Mouse (Mus musculus) limb, embryonic 13.5 days (tissue): Measurements from ENCODE around the gene Fscn1. TPM values are rescaled to one million over a fixed set of nuclear protein-coding genes. Genes with fewer than 3 reads are reported as not detected.

Experiments used
- ATAC-seq: fragments of 200-750 bp; cut with Nextera tagmentation; 2 replicates; pipeline ENCODE4 v1.8.0; 2017; ENCODE audit warnings: low read depth, moderate number of reproducible peaks, moderate TSS enrichment; ENCODE audit not compliant: low FRiP score
- H3K27ac ChIP-seq: fragments of 300-500 bp; sonication (generic); 2 replicates; pipeline ENCODE4 v1.5.1; 2015; ENCODE audit warnings: inconsistent platforms, mild to moderate bottlenecking, moderate library complexity
- H3K27me3 ChIP-seq: fragments of 300-500 bp; sonication (generic); 2 replicates; pipeline ENCODE4 v1.6.1; 2015; ENCODE audit warnings: mild to moderate bottlenecking, inconsistent platforms
- H3K36me3 ChIP-seq: fragments of 300-500 bp; sonication (generic); 2 replicates; pipeline ENCODE4 v1.6.1; 2015; ENCODE audit warnings: inconsistent platforms, mild to moderate bottlenecking, moderate library complexity
- H3K4me1 ChIP-seq: fragments of 300-500 bp; sonication (generic); 2 replicates; pipeline ENCODE4 v1.6.1; 2015; ENCODE audit warnings: inconsistent platforms
- H3K4me2 ChIP-seq: fragments of 300-500 bp; sonication (generic); replicated peaks from 2 replicates; pipeline ENCODE4 v1.6.1; 2015; ENCODE audit warnings: inconsistent platforms, mild to moderate bottlenecking, moderate library complexity
- H3K4me3 ChIP-seq: fragments of 300-500 bp; sonication (generic); 2 replicates; pipeline ENCODE4 v1.5.1; 2015; ENCODE audit warnings: moderate library complexity, mild to moderate bottlenecking, inconsistent platforms
- H3K9ac ChIP-seq: fragments of 300-500 bp; sonication (generic); 2 replicates; pipeline ENCODE4 v1.6.1; 2015; ENCODE audit warnings: mild to moderate bottlenecking, inconsistent platforms
- H3K9me3 ChIP-seq: fragments of 300-500 bp; sonication (generic); 2 replicates; pipeline ENCODE4 v1.6.1; 2016; ENCODE audit warnings: inconsistent platforms
- WGBS: fragments of 180-500 bp; shearing (Covaris S2); methylation state at CpG from one replicate; pipeline ENCODE4 v1.1.7; 2015; 5-methylcytosine and 5-hydroxymethylcytosine counted together
- polyA plus RNA-seq: library from polyadenylated mRNA; unstranded; fragments of >200 nt; fragmentation: Nextera tagmentation; extraction: Ambion mirVana; gene quantifications from 2 replicates; pipeline ENCODE4 v1.2.1, GENCODE M21; 2015

The Fscn1 gene
- polyA plus RNA-seq, 1 experiment from 2014 or later = 428 TPM

GRCm38 (mm10) chr5:142961398-142961880 lies 1.3 kb downstream of the Fscn1 start:
- 0% methylated on average over 15 of the region's 15 CpGs for WGBS
- Histone ChIP-seq H3K9me3 (no peaks in the 10 kb centered on the region), H3K4me3 (peak overlapping the region; percentile 100), H3K4me1 (peaks cover 43% of the 10 kb centered on the region), H3K27ac (peak overlapping the region; percentile 98), H3K27me3 (no peaks in the 10 kb centered on the region), H3K36me3 (peaks cover 23% of the 10 kb centered on the region), H3K4me2 (peak overlapping the region; percentile 98), H3K9ac (peak overlapping the region; percentile 99)
- ATAC-seq = peak; percentile 8; the same call in 1 of the 2 replicates

DNA sequence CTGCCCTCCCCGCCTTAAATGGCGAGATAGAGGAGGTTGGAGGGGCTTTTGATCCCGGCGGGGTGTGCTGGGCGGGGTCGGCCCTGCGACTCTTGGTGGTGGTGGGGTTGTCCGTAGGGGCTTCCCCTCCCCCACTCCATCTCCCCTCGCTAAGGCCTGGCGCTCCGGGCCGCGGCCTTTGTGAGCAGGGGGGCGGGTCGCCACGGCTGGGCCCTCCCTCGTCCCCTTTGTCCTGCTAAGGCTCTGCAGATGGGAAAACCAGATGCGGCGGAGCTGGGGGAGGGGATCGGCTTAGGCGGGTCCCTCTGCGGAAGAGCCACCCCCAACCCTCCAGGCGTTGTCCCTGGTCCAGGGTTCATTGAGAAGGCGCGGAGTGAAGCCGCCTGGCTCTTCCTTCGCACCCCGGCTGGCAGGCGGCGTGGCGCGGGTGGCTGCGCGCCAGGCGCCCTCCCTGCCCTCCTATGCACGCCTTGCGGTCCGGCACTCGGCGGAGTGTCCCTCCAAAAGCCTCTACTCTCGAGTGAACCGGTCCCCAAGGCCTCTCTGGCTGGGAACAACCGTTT lies 1.8 kb downstream of the Fscn1 start:
- peak overlapping the region; percentile 99 for H3K9ac ChIP-seq
- H3K36me3 ChIP-seq = peaks cover 27% of the 10 kb centered on the region
- H3K4me3 ChIP-seq = peak overlapping the region; percentile 100
- no peaks in the 10 kb centered on the region for H3K9me3 ChIP-seq
- H3K4me2 ChIP-seq = peak overlapping the region; percentile 98
- no peaks in the 10 kb centered on the region for H3K27me3 ChIP-seq
- H3K4me1 ChIP-seq = peaks cover 43% of the 10 kb centered on the region
- WGBS = 0% methylated on average over 43 of the region's 43 CpGs
- ATAC-seq = peak; percentile 58
- H3K27ac ChIP-seq = peak overlapping the region; percentile 98

- ATAC-seq = no peak
- Histone ChIP-seq H3K4me1 (peaks cover 46% of the 10 kb centered on the region), H3K27me3 (no peaks in the 10 kb centered on the region), H3K4me3 (peak overlapping the region; percentile 100), H3K9ac (peak overlapping the region; percentile 99), H3K4me2 (peak overlapping the region; percentile 98), H3K9me3 (no peaks in the 10 kb centered on the region), H3K36me3 (peaks cover 31% of the 10 kb centered on the region), H3K27ac (peak overlapping the region; percentile 98)
- WGBS = under 1% methylated on average over 11 of the region's 11 CpGs
Measured at GRCm38 (mm10) chr5:142962444-142962961, 2.4 kb downstream of the Fscn1 start.

DNA sequence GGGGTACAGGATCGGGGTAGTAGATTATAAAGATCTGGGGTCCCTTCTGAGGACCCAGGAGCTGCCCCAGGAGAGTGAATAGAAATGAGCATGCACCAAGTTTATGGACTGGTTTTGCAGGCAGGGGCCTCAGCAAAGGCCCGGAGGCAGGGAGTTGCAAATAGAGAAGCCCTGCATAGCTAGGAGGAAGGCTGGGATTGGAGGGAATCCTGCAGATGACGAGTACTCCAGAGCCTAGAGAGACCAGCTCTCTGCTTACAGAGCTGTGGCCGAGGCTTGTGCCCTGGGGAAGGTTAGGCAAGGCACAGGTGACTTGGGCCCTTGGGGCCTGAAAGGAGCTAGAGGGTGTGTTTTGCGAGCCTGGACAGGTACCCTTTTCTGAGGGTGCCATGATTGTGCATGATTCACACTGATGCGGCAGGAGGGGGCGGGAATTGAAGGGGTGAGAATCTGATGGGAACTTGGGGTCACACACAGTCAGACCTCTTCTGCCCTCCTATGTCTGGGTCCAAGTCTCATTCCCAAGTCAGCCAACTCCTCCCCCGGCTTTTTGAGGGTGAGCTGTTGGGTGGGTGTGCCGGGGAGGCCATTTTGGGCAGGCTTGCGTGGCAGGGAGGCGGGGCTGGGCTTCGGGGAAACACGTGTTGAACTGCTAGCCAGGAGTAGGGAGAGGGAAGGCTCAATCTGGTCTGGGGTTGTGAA lies 3.0 kb downstream of the Fscn1 start:
- H3K27ac ChIP-seq = peak overlapping the region; percentile 98
- H3K9ac ChIP-seq = peak overlapping the region; percentile 99
- peaks cover 37% of the 10 kb centered on the region for H3K36me3 ChIP-seq
- 0 out of 2 replicates have a peak, but pooled peaks have one; percentile 10 for ATAC-seq
- no peaks in the 10 kb centered on the region for H3K9me3 ChIP-seq
- 8% methylated on average over 13 of the region's 13 CpGs for WGBS
- peaks cover 46% of the 10 kb centered on the region for H3K4me1 ChIP-seq
- peak overlapping the region; percentile 100 for H3K4me3 ChIP-seq
- no peaks in the 10 kb centered on the region for H3K27me3 ChIP-seq
- peak overlapping the region; percentile 98 for H3K4me2 ChIP-seq

DNA sequence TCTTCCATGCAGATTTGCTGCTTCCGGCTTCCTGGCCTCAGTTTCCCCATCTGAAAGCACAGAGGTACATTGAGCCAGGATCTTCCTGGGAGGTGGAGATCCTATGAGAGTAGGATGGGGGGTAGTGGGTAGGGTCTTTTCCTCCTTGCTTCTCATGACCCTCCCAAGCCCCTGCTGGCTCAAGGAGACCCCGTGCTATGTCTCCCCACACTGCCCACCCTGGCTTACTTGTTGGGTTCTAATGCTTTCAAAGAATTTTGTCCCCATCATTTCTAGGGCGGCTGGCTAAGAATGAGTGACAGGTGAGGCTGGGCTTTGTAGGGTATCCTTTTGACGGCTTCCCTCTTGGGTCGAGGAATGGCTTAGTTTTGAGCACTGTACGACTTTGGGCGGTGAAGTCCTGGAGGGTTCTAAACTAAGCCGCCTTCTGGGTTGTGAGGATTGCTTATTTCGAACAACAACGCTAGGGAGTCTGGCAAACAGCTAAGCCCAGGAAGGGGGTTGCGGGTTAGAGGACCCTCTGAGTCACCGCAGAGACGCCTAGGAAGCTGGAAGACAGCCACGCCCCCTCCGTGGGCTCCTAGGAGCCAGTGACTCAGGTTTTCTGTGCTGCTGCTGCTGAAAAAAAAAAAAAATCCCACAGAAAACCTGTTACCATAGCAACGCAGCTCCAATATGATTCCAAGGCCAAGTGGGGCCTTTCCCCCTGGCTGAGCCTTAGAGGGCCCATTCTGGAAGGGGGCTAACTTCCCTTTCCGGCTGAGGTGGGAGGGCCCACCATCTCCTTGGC lies 3.8 kb downstream of the Fscn1 start:
- 50% methylated on average over 17 of the region's 17 CpGs for WGBS
- H3K27ac ChIP-seq = peak overlapping the region; percentile 98
- no peaks in the 10 kb centered on the region for H3K27me3 ChIP-seq
- H3K4me1 ChIP-seq = peaks cover 45% of the 10 kb centered on the region
- H3K36me3 ChIP-seq = peaks cover 45% of the 10 kb centered on the region
- ATAC-seq = no peak
- peak overlapping the region; percentile 98 for H3K4me2 ChIP-seq
- H3K4me3 ChIP-seq = peak overlapping the region; percentile 100
- peak overlapping the region; percentile 99 for H3K9ac ChIP-seq
- H3K9me3 ChIP-seq = no peaks in the 10 kb centered on the region

GRCm38 (mm10) chr5:142964650-142965049 lies 4.5 kb downstream of the Fscn1 start:
- H3K27me3 ChIP-seq = no peaks in the 10 kb centered on the region
- no peaks in the 10 kb centered on the region for H3K9me3 ChIP-seq
- no peak for ATAC-seq
- peak overlapping the region; percentile 99; the same call in 1 of the 2 replicates for H3K9ac ChIP-seq
- peaks cover 38% of the 10 kb centered on the region for H3K4me1 ChIP-seq
- 91% methylated on average over 6 of the region's 6 CpGs for WGBS
- H3K36me3 ChIP-seq = peaks cover 52% of the 10 kb centered on the region
- peak overlapping the region; percentile 100 for H3K4me3 ChIP-seq
- H3K4me2 ChIP-seq = peak overlapping the region; percentile 98
- peak overlapping the region; percentile 98; the same call in 1 of the 2 replicates for H3K27ac ChIP-seq

GRCm38 (mm10) chr5:142968411-142968810 lies 8.3 kb downstream of the Fscn1 start:
- Histone ChIP-seq H3K9me3 (no peaks in the 10 kb centered on the region), H3K9ac (no peak overlapping the region), H3K36me3 (peaks cover 90% of the 10 kb centered on the region), H3K27ac (no peak overlapping the region), H3K4me2 (no peak overlapping the region), H3K4me3 (no peak overlapping the region), H3K27me3 (no peaks in the 10 kb centered on the region), H3K4me1 (peaks cover 27% of the 10 kb centered on the region)
- no peak for ATAC-seq
- WGBS = 93% methylated on average over 14 of the region's 14 CpGs

GRCm38 (mm10) chr5:142973971-142974370 lies 13.8 kb downstream of the Fscn1 start:
- 42% methylated on average over 3 of the region's 3 CpGs for WGBS
- peaks cover 53% of the 10 kb centered on the region for H3K36me3 ChIP-seq
- no peak overlapping the region for H3K4me3 ChIP-seq
- no peak for ATAC-seq
- H3K27ac ChIP-seq = 0 out of 2 replicates have a peak overlapping the region, but pooled peaks have one; percentile 17
- no peaks in the 10 kb centered on the region for H3K27me3 ChIP-seq
- H3K9ac ChIP-seq = no peak overlapping the region
- H3K4me2 ChIP-seq = no peak overlapping the region
- peaks cover 15% of the 10 kb centered on the region for H3K4me1 ChIP-seq
- no peaks in the 10 kb centered on the region for H3K9me3 ChIP-seq

DNA sequence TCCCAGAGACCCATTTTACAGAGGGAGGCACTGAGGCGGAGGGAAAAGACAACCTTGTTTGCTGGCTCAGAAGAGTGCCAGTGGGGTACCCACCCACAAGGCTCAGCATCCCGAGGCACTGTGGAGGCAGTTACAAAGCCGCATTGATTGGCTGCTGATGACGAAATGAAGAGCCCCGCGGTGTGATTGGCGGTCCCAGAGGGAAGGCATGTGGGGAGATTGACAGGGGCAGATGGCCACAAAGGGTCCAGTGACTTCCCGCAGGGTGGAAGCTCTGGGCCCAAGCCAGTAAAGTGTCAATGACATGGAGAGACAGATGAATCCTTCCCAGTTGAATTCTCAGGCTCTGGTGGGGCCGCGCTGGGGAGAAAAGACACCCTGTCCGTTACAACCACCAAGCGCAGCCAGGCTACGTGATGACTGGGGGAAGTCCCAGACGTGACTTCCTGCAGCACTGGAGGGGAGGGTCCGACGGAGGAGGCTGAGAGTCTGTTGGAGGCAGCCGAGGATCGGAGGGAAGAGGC lies 14.5 kb downstream of the Fscn1 start:
- Histone ChIP-seq H3K4me1 (peaks cover 15% of the 10 kb centered on the region), H3K9ac (no peak overlapping the region), H3K36me3 (peaks cover 47% of the 10 kb centered on the region), H3K4me2 (peak overlapping the region; percentile 34; the same call in 1 of the 2 replicates), H3K27ac (peak overlapping the region; percentile 44; the same call in 1 of the 2 replicates), H3K27me3 (no peaks in the 10 kb centered on the region), H3K9me3 (no peaks in the 10 kb centered on the region), H3K4me3 (no peak overlapping the region)
- WGBS = 19% methylated on average over 18 of the region's 18 CpGs
- peak; percentile 75 for ATAC-seq

DNA sequence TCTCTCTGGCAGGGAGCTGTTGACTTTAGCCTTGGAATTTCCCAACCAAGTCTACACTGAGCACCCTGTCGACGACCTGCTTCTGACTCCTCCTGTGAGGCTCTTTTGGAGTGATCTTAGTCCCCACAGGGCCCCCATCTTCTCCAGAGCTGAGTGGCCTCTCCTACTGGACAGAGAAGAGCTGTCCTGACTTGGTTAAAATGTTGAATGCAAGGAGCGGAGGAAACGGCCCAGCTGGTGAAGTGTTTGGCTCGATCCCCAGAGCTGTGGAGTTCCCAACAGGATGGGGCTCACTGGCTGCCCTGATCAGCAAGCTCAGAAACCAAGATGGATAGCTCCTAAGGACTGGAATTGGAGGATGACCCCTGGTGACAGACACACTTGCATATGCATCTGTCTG lies 16.4 kb downstream of the Fscn1 start:
- Histone ChIP-seq H3K4me1 (peaks cover 15% of the 10 kb centered on the region), H3K9me3 (no peaks in the 10 kb centered on the region), H3K4me2 (no peak overlapping the region), H3K9ac (no peak overlapping the region), H3K4me3 (no peak overlapping the region), H3K27me3 (no peaks in the 10 kb centered on the region), H3K36me3 (peaks cover 28% of the 10 kb centered on the region), H3K27ac (no peak overlapping the region)
- 59% methylated on average over 5 of the region's 5 CpGs for WGBS
- no peak for ATAC-seq

DNA sequence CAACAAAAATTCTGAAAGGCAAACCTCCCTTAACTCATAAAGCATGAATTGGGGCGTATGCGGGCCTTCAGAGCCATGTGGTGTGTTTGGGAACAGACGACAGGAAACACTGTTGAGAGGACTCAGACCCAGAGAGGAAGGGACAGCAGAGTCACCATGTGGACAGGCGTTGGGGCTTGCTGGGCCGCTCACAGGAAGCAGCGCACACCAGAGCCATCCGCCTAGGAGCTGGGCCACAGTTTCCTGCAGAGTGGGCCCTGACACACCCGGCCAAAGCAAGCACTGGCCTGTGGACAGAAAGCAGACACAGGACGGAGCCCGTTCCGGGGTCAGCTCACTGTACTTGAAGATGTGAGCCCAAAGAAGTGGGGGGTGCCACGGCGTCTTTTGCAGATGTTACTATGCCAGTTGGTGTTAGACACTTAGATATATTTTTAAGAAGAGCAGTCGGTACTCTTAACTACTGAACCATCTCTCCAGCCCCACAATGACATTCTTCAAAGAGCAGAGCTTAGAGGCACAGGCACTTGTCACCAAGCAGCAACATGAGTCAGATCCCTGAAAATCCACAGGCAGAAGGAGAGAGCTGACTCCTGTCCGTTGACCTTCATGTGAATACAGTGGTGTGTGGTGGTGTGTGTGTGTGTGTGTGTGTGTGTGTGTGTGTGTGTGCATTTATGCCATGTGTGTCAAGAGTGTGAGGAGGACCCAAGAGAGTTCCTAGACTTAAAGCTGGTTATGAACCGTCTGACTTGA lies 22.1 kb downstream of the Fscn1 start:
- Histone ChIP-seq H3K36me3 (no peaks in the 10 kb centered on the region), H3K4me3 (no peak overlapping the region), H3K4me1 (no peaks in the 10 kb centered on the region), H3K4me2 (no peak overlapping the region), H3K27ac (no peak overlapping the region), H3K9me3 (no peaks in the 10 kb centered on the region), H3K27me3 (no peaks in the 10 kb centered on the region), H3K9ac (no peak overlapping the region)
- no peak for ATAC-seq
- WGBS = 73% methylated on average over 16 of the region's 16 CpGs
